Mouse (Mus musculus) liver, embryonic 14.5 days (tissue): ENCODE measurements around the gene BC017158.

Source experiments
- CTCF ChIP-seq: IDR thresholded peaks from 2 replicates; pipeline ENCODE4 v1.5.1; 2016; ENCODE audit warnings: antibody characterized with exemption, low read depth, control low read depth
- EP300 ChIP-seq: IDR thresholded peaks from 2 replicates; pipeline ENCODE4 v1.6.1; 2016; ENCODE audit warnings: antibody characterized with exemption, low read depth

DNA sequence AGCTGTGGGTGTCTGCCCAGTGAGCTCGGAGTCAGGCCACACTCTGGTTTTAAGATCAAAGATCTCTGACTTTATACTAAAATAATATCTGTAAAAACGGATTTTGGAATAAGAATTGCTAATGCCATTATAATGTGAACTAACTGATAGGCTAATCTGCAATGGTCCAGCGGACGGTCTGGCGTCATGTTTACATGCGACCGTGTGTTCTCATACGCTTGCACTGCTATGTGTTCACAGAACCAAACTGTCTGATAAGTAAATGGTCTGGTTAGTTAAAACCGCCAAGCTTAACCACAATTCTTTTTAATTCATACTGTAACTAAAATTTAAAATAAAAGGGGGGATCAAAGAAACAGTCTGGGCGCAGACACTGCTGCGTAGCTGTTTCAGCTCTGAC is 16.2 kb downstream of the BC017158 start:
- no peak for TF ChIP-seq CTCF
- TF ChIP-seq EP300, result no peak
